Comparison of ENCODE assay signal across 8 mouse cellular contexts in the genomic region with DNA sequence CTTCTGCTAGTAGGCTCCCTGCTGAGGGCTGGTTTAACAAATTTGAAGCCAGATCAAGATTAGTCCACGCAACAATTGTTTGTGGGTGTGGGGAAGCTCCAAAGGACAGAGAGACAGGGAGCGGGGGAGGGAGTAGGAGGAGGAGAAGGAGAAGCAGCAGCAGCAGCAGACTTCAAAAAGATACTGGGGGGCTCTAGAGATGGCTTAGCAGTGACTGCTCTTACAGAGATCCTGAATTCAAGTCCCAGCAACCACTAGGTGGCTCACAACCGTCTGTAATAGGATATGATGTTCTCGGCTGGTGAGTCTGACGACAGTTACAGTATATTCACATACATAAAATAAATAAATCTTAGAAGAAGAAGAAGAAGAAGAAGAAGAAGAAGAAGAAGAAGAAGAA. TPM values are rescaled to one million over a fixed set of nuclear protein-coding genes. Genes with fewer than 3 reads are reported as not detected.
DNase-seq lines count a peak whose midpoint lies in the region; ATAC-seq and TF ChIP-seq lines count a peak whose summit lies in the region.

No protein-coding gene starts in this region.

- peak; percentile 71 for DNase-seq in cerebellum, postnatal 10 days
- DNase-seq in cerebellum, adult 9-10 months: no peak
- DNase-seq in lung, embryonic 14.5 days: peak; percentile 84
- DNase-seq in lung, adult 2 months: no peak
- DNase-seq in brain, embryonic 14.5 days (ENCODE audit: low read depth): peak; percentile 82
- DNase-seq in layer of hippocampus, adult 9-10 months (ENCODE audit: low spot score): peak; percentile 42
- DNase-seq in right cerebral cortex, adult 18-20 months: peak; percentile 54

- no peaks in the 10 kb centered on the region for H3K9me3 ChIP-seq in lung, embryonic 14.5 days (ENCODE audit: low read depth, low read length)

- WGBS in lung, embryonic 14.5 days: 8% methylated on average over 5 of the region's 5 CpGs
- 18% methylated on average over 5 of the region's 5 CpGs for WGBS in lung, adult 2 months

- no peak for TF ChIP-seq POLR2A in lung, adult 2 months (IDR thresholded peaks at IDR 0.05; ENCODE audit: borderline replicate concordance, extremely low read depth, low read depth, low read length)
- no peak for TF ChIP-seq POLR2A in brain, embryonic 14.5 days (IDR thresholded peaks at IDR 0.05; ENCODE audit: borderline replicate concordance, extremely low read depth, insufficient read depth, insufficient read length, poor library complexity, severe bottlenecking)

- TF ChIP-seq CTCF in lung, embryonic 14.5 days (IDR thresholded peaks at IDR 0.05; ENCODE audit: low read depth): peak; percentile 60
- no peak for TF ChIP-seq CTCF in lung, adult 2 months (IDR thresholded peaks at IDR 0.05; ENCODE audit: insufficient read depth, low read length)
- peak; percentile 66 for TF ChIP-seq CTCF in brain, embryonic 14.5 days (IDR thresholded peaks at IDR 0.05; ENCODE audit: borderline replicate concordance, extremely low read depth, insufficient read depth, insufficient read length)

- no peak for ATAC-seq in lung, embryonic 14.5 days (ENCODE audit: insufficient read depth)
- ATAC-seq in granulocyte monocyte progenitor cell, adult 5-6 weeks (replicated peaks; ENCODE audit: poor library complexity, severe bottlenecking): no peak

- H3K4me3 ChIP-seq in lung, embryonic 14.5 days (ENCODE audit: low read depth, low read length): no peak overlapping the region
- H3K4me3 ChIP-seq in lung, adult 2 months (replicated peaks; ENCODE audit: extremely low read depth, low read depth, low read length): no peak overlapping the region

- H3K36me3 ChIP-seq in lung, embryonic 14.5 days (ENCODE audit: insufficient read depth): peaks cover 5% of the 10 kb centered on the region; the same call in 1 of the 2 replicates

- H3K27me3 ChIP-seq in lung, embryonic 14.5 days (ENCODE audit: insufficient read depth, low read length): no peaks in the 10 kb centered on the region

- H3K4me2 ChIP-seq in lung, embryonic 14.5 days: no peak overlapping the region

- no peak overlapping the region for H3K9ac ChIP-seq in lung, embryonic 14.5 days

- H3K4me1 ChIP-seq in lung, embryonic 14.5 days (ENCODE audit: insufficient read depth): peaks cover 4% of the 10 kb centered on the region; the same call in 1 of the 2 replicates
- H3K4me1 ChIP-seq in lung, adult 2 months (ENCODE audit: control insufficient read depth, insufficient read depth, low read length): peaks cover 5% of the 10 kb centered on the region; the same call in 1 of the 2 replicates

- H3K27ac ChIP-seq in lung, embryonic 14.5 days (ENCODE audit: low read depth): no peak overlapping the region

RNA-seq across cellular contexts. Expression of gene Pdcd2, which starts 3.0 kb away (rescaled TPM):
- 34.2 and 39.2 TPM in 2 replicates for polyA plus RNA-seq in lung, embryonic 14.5 days (2014; fragmentation: Nextera tagmentation; extraction: Ambion mirVana)
- 17.1 and 22.3 TPM in 2 replicates for polyA plus RNA-seq in lung, adult 2 months (2012; rRNA removed)
- polyA plus RNA-seq in brain, embryonic 14.5 days (2012; rRNA removed): 35.0 and 43.8 TPM in 2 replicates
- total RNA-seq in granulocyte monocyte progenitor cell, adult 5-6 weeks (2014; fragmentation: Nextera tagmentation): 51.3 and 62.2 TPM in 2 replicates
- total RNA-seq in granulocyte monocyte progenitor cell, adult 5-6 weeks (2017): 82.6 and 88.5 TPM in 2 replicates

RNA-seq across cellular contexts. Expression of gene Tbp, which starts 30.5 kb away (rescaled TPM):
- polyA plus RNA-seq in lung, embryonic 14.5 days (2014; fragmentation: Nextera tagmentation; extraction: Ambion mirVana): 53.6 and 53.8 TPM in 2 replicates
- polyA plus RNA-seq in lung, adult 2 months (2012; rRNA removed): 35.1 and 36.1 TPM in 2 replicates
- polyA plus RNA-seq in brain, embryonic 14.5 days (2012; rRNA removed): 83.0 and 101 TPM in 2 replicates
- 46.1 and 57.1 TPM in 2 replicates for total RNA-seq in granulocyte monocyte progenitor cell, adult 5-6 weeks (2014; fragmentation: Nextera tagmentation)
- total RNA-seq in granulocyte monocyte progenitor cell, adult 5-6 weeks (2017): 70.6 and 70.8 TPM in 2 replicates

RNA-seq across cellular contexts. Expression of gene Psmb1, which starts 30.6 kb away (rescaled TPM):
- polyA plus RNA-seq in lung, embryonic 14.5 days (2014; fragmentation: Nextera tagmentation; extraction: Ambion mirVana): 268 and 272 TPM in 2 replicates
- 66.1 and 92.3 TPM in 2 replicates for polyA plus RNA-seq in lung, adult 2 months (2012; rRNA removed)
- polyA plus RNA-seq in brain, embryonic 14.5 days (2012; rRNA removed): 162 and 194 TPM in 2 replicates
- 154 and 160 TPM in 2 replicates for total RNA-seq in granulocyte monocyte progenitor cell, adult 5-6 weeks (2014; fragmentation: Nextera tagmentation)
- total RNA-seq in granulocyte monocyte progenitor cell, adult 5-6 weeks (2017): 200 and 213 TPM in 2 replicates

RNA-seq across cellular contexts. Expression of gene Prdm9, which starts 34.0 kb away (rescaled TPM):
- 0.57 and 0.97 TPM in 2 replicates for polyA plus RNA-seq in lung, embryonic 14.5 days (2014; fragmentation: Nextera tagmentation; extraction: Ambion mirVana)
- 0.86 and 1.0 TPM in 2 replicates for polyA plus RNA-seq in lung, adult 2 months (2012; rRNA removed)
- polyA plus RNA-seq in brain, embryonic 14.5 days (2012; rRNA removed): 2.6 and 3.3 TPM in 2 replicates
- 2.4 and 4.7 TPM in 2 replicates for total RNA-seq in granulocyte monocyte progenitor cell, adult 5-6 weeks (2014; fragmentation: Nextera tagmentation)
- total RNA-seq in granulocyte monocyte progenitor cell, adult 5-6 weeks (2017): 1.7 and 2.5 TPM in 2 replicates

Comparison
In these comparisons a context has a peak if more than half of its experiments do, and no peak if none do; other contexts are left out.
1. DNase-seq: peak in cerebellum, postnatal 10 days (2 of 2), lung, embryonic 14.5 days (single experiment), brain, embryonic 14.5 days (single experiment), layer of hippocampus, adult 9-10 months (single experiment) and right cerebral cortex, adult 18-20 months (single experiment); none in cerebellum, adult 9-10 months (single experiment) and lung, adult 2 months (single experiment).